Mouse (Mus musculus): Measurements from ENCODE around the gene Susd2. TPM values are rescaled to one million over a fixed set of nuclear protein-coding genes. Genes with fewer than 3 reads are reported as not detected.

The Susd2 gene
- total RNA-seq, 2 experiments from 2014 or later, result 1.9 to 2.4 TPM

- no peak for DNase-seq (ENCODE audit: low spot score in 2 of 2)
These were observed 16.3 kb downstream of the Susd2 start for GRCm38 (mm10) chr10:75627490-75627889.

GRCm38 (mm10) chr10:75626991-75627390 lies 16.8 kb downstream of the Susd2 start:
- no peak for DNase-seq (ENCODE audit: low spot score in 2 of 2)

GRCm38 (mm10) chr10:75625920-75626319 lies 17.9 kb downstream of the Susd2 start:
- DNase-seq (ENCODE audit: low spot score in 2 of 2), result no peak

- no peak for DNase-seq (ENCODE audit: low spot score in 2 of 2)
These were observed 23.0 kb downstream of the Susd2 start for GRCm38 (mm10) chr10:75620818-75621217.

- no peak for DNase-seq (ENCODE audit: low spot score in 2 of 2)
These were observed 27.8 kb downstream of the Susd2 start for GRCm38 (mm10) chr10:75616044-75616443.

- no peak for DNase-seq (ENCODE audit: low spot score in 2 of 2)
These were observed 33.3 kb downstream of the Susd2 start for GRCm38 (mm10) chr10:75610486-75610885.

- DNase-seq (ENCODE audit: low spot score in 2 of 2), result no peak
These were observed 34.8 kb downstream of the Susd2 start for GRCm38 (mm10) chr10:75608975-75609374.

GRCm38 (mm10) chr10:75607253-75607652 lies 36.6 kb downstream of the Susd2 start:
- no peak for DNase-seq (ENCODE audit: low spot score in 2 of 2)

GRCm38 (mm10) chr10:75605162-75605846 lies 38.5 kb downstream of the Susd2 start:
- DNase-seq (ENCODE audit: low spot score in 2 of 2), result no peak

GRCm38 (mm10) chr10:75600189-75600730 lies 43.5 kb downstream of the Susd2 start:
- DNase-seq (ENCODE audit: low spot score in 2 of 2), result no peak

- DNase-seq (ENCODE audit: low spot score in 2 of 2), result no peak
These were observed 47.8 kb downstream of the Susd2 start for GRCm38 (mm10) chr10:75595981-75596380.

GRCm38 (mm10) chr10:75592585-75592984 lies 51.2 kb downstream of the Susd2 start:
- DNase-seq (ENCODE audit: low spot score in 2 of 2), result no peak

GRCm38 (mm10) chr10:75591211-75591894 lies 52.5 kb downstream of the Susd2 start:
- no peak for DNase-seq (ENCODE audit: low spot score in 2 of 2)

- no peak for DNase-seq (ENCODE audit: low spot score in 2 of 2)
These were observed 54.2 kb downstream of the Susd2 start for GRCm38 (mm10) chr10:75589651-75590050.

GRCm38 (mm10) chr10:75589129-75589528 lies 54.7 kb downstream of the Susd2 start, which contains the start of gene Ggt5:
Gene Ggt5 (plus strand): TSS chr10:75589340.
- no peak for DNase-seq (ENCODE audit: low spot score in 2 of 2)

GRCm38 (mm10) chr10:75588336-75588735 lies 55.5 kb downstream of the Susd2 start:
- DNase-seq (ENCODE audit: low spot score in 2 of 2), result no peak

GRCm38 (mm10) chr10:75587781-75588180 lies 56.0 kb downstream of the Susd2 start:
- DNase-seq (ENCODE audit: low spot score in 2 of 2), result no peak

Other genes with a start within 250 kb of the Susd2 start
- gene Upb1, start 242.9 kb downstream of the Susd2 start, total RNA-seq (2021), result under 1 TPM in 1 of 2 experiments, not detected in 1; 0.48 TPM
- 10 to 100 TPM; 63.1 to 67.3 TPM for gene Snrpd3, start 126.5 kb downstream of the Susd2 start, total RNA-seq (2021)
- gene Gucd1, start 126.0 kb downstream of the Susd2 start, total RNA-seq (2021), result 10 to 100 TPM; 12.8 TPM
- 10 to 100 TPM; 10.3 to 12.9 TPM for gene Lrrc75b, start 83.7 kb downstream of the Susd2 start, total RNA-seq (2021)
- 1 to 10 TPM; 2.6 to 2.8 TPM for gene Ggt1, start 82.4 kb downstream of the Susd2 start, total RNA-seq (2021)
- gene Ggt5, start 54.7 kb downstream of the Susd2 start, total RNA-seq (2021), result 1 to 10 TPM; 1.6 to 2.1 TPM
- 10 to 100 TPM; 56.4 to 66.3 TPM for gene Cabin1, start 120.3 kb upstream of the Susd2 start, total RNA-seq (2021)
- gene Ddt, start 129.4 kb upstream of the Susd2 start, total RNA-seq (2021), result 10 to 100 TPM; 50.6 to 58.3 TPM
- gene Gm20441, start 136.9 kb upstream of the Susd2 start, total RNA-seq (2021), result not detected
- gene Gstt3, start 137.4 kb upstream of the Susd2 start, total RNA-seq (2021), result 1 to 10 TPM; 3.7 to 5.6 TPM
- gene Gstt1, start 154.6 kb upstream of the Susd2 start, total RNA-seq (2021), result 10 to 100 TPM; 10.2 to 10.3 TPM
- gene Gstt4, start 178.5 kb upstream of the Susd2 start, total RNA-seq (2021), result not detected
- gene Gstt2, start 193.4 kb upstream of the Susd2 start, total RNA-seq (2021), result 1 to 10 TPM; 3.5 to 3.6 TPM
- gene Mif, start 216.2 kb upstream of the Susd2 start, total RNA-seq (2021), result 100 to 1,000 TPM; 477 to 485 TPM
- 1 to 10 TPM; 4.8 to 5.4 TPM for gene Derl3, start 249.4 kb upstream of the Susd2 start, total RNA-seq (2021)

All from layer of hippocampus, adult 18-20 months (tissue).